Mouse (Mus musculus): ENCODE results near the gene Acd. TPM values are rescaled to one million over a fixed set of nuclear protein-coding genes. Genes with fewer than 3 reads are reported as not detected.

Gene Acd
- polyA plus RNA-seq, 1 experiment from 2014 or later, result 56.5 TPM

DNA sequence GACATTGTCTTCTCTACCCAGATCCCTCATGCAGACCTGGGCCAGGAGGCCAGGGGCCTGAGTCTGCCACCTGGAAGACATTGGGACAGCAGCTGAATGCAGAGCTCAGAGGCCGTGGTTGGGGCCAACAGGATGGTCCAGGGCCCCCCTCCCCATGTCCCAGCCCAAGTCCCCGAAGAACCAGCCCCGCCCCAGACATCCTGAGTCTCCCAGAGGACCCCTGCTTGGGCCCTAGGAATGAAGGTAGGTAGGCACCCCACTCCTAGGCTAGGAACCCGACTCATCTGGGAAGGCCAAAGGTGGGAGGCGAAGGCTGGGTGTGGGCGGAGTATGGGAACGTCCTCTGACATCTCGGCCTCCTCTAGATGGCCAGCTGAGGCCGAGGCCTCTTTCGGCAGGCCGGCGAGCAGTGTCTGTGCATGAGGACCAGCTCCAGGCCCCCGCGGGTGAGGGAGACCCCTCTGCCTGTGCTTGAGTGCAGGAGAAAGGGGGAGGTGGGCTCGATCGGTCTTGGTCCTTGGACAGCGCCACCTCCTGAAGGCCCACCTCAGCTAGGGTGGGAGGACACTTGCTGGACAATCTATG lies 3.6 kb downstream of the Acd start:
- no peaks in the 10 kb centered on the region for H3K9me3 ChIP-seq (replicated peaks; ENCODE audit: control insufficient read depth, low read length)
- no peak overlapping the region for H3K9ac ChIP-seq (replicated peaks; ENCODE audit: low read length)
- DNase-seq (ENCODE audit: low spot score) (no peak), ATAC-seq (replicated peaks; ENCODE audit: insufficient number of reproducible peaks, low FRiP score, low TSS enrichment, low read depth) (no peak)
- no peak overlapping the region for H3K4me3 ChIP-seq (ENCODE audit: low read depth, low read length)
- no peak overlapping the region for H3K27ac ChIP-seq (replicated peaks; ENCODE audit: low read depth, low read length)
- no peak overlapping the region for H3K4me2 ChIP-seq (ENCODE audit: low read depth, low read length)
- no peaks in the 10 kb centered on the region for H3K27me3 ChIP-seq (ENCODE audit: control insufficient read depth, insufficient read depth, low read length)
- WGBS, result 92% methylated on average over 17 of the region's 17 CpGs
- no peaks in the 10 kb centered on the region; the same call in none of the 2 replicates for H3K36me3 ChIP-seq (replicated peaks; ENCODE audit: control insufficient read depth, insufficient read depth, low read depth, low read length)
- H3K4me1 ChIP-seq (ENCODE audit: control insufficient read depth, insufficient read depth, low read length), result peaks cover 15% of the 10 kb centered on the region

DNA sequence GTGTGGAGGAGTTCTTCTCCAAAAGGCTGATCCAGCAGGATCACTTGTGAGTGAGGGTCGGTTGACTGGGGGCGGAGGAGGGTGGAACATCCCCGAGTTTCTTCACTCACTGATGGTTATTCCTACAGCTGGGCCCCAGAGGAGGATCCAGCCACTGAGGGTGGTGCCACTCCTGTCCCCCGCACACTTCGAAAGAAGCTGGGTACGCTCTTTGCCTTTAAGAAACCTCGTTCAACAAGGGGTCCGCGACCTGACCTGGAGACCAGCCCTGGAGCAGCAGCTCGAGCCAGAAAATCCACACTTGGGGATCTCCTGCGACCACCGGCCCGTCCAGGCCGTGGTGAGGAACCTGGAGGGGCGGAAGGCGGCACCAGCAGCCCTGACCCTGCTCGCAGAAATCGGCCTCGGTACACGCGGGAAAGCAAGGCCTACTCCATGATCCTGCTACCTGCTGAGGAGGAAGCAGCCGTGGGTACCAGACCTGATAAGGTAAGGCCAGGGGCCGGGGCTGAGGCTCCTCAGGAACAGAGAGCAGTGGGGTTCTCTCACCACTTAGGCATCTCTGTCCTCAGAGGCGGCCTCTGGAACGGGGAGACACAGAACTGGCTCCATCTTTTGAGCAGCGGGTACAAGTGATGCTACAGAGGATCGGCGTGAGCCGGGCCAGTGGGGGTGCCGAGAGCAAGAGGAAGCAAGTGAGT lies 5.7 kb downstream of the Acd start:
- Histone ChIP-seq H3K27ac (replicated peaks; ENCODE audit: low read depth, low read length) (no peak overlapping the region), H3K4me2 (ENCODE audit: low read depth, low read length) (no peak overlapping the region), H3K4me3 (ENCODE audit: low read depth, low read length) (no peak overlapping the region), H3K4me1 (ENCODE audit: control insufficient read depth, insufficient read depth, low read length) (peaks cover 12% of the 10 kb centered on the region), H3K9ac (replicated peaks; ENCODE audit: low read length) (no peak overlapping the region), H3K36me3 (replicated peaks; ENCODE audit: control insufficient read depth, insufficient read depth, low read depth, low read length) (no peaks in the 10 kb centered on the region; the same call in none of the 2 replicates), H3K9me3 (replicated peaks; ENCODE audit: control insufficient read depth, low read length) (no peaks in the 10 kb centered on the region), H3K27me3 (ENCODE audit: control insufficient read depth, insufficient read depth, low read length) (no peaks in the 10 kb centered on the region)
- no peak for DNase-seq (ENCODE audit: low spot score)
- WGBS, result 80% methylated on average over 30 of the region's 30 CpGs
- ATAC-seq (replicated peaks; ENCODE audit: insufficient number of reproducible peaks, low FRiP score, low TSS enrichment, low read depth), result no peak

DNA sequence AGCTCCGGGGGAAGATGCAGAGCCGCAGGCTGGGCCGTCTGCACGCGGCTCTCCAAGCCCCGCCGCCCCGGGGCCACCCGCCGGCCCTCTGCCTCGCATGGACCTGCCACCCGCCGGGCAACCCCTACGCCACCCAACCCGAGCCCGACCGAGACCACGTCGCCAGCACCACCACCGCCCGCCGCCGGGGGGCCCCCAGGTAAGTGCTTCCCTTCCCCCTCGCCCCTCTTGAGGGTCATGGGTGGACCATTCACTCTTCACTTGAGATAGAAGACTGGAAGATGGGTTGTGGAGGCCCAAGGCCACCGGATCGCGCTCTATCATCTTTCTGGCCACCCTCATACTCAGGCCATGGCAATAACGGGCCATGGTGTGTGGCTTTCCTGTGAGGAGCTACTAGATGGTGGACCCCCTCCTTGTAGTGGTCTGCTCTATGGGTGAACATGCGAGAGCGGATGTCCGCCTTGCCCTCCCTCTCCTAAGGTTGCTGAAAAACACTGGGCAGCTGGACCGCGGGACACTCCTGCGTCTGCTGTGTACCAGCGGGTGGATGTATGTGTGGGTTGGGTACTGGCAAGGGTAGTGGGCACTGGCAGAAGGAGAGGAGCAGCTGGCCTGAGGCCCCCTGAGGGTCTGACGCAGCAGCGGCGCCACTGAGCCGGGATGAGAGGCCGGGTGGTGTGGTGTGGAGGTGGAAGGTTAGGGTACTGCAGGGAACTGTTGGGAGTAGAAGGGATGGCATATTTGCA lies 6.7 kb downstream of the Acd start:
- ATAC-seq (replicated peaks; ENCODE audit: insufficient number of reproducible peaks, low FRiP score, low TSS enrichment, low read depth) (peak; percentile 44), DNase-seq (ENCODE audit: low spot score) (peak; percentile 9)
- no peaks in the 10 kb centered on the region for H3K9me3 ChIP-seq (replicated peaks; ENCODE audit: control insufficient read depth, low read length)
- H3K36me3 ChIP-seq (replicated peaks; ENCODE audit: control insufficient read depth, insufficient read depth, low read depth, low read length), result no peaks in the 10 kb centered on the region; the same call in none of the 2 replicates
- peak overlapping the region; percentile 44 for H3K9ac ChIP-seq (replicated peaks; ENCODE audit: low read length)
- WGBS, result 9% methylated on average over 37 of the region's 40 CpGs
- H3K27me3 ChIP-seq (ENCODE audit: control insufficient read depth, insufficient read depth, low read length), result no peaks in the 10 kb centered on the region
- H3K4me3 ChIP-seq (ENCODE audit: low read depth, low read length), result peak overlapping the region; percentile 31
- H3K27ac ChIP-seq (replicated peaks; ENCODE audit: low read depth, low read length), result no peak overlapping the region
- peak overlapping the region; percentile 91 for H3K4me2 ChIP-seq (ENCODE audit: low read depth, low read length)
- H3K4me1 ChIP-seq (ENCODE audit: control insufficient read depth, insufficient read depth, low read length), result peaks cover 8% of the 10 kb centered on the region

DNA sequence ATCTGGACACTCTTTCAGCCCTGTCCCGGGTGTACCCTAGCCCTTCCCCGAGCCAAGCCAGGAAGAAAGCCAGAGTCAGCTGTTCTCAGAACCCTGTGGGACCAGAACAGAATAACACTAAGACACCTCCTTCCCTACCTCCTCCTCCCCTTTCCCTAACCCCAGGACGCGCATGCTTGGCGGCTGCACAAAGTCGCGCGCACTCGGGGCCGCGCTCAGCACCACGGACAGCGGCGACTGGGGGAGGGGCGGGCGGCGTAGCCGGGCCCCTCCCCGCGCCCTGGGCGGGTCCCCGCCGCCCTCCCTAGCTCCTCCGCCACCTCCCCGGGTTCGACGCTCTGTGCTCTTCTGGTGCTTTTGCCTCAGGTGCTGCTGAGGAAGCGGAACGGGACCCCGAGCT lies 7.3 kb downstream of the Acd start:
- H3K4me3 ChIP-seq (ENCODE audit: low read depth, low read length), result peak overlapping the region; percentile 31
- H3K27ac ChIP-seq (replicated peaks; ENCODE audit: low read depth, low read length), result no peak overlapping the region
- no peaks in the 10 kb centered on the region for H3K27me3 ChIP-seq (ENCODE audit: control insufficient read depth, insufficient read depth, low read length)
- H3K4me2 ChIP-seq (ENCODE audit: low read depth, low read length), result peak overlapping the region; percentile 91
- H3K36me3 ChIP-seq (replicated peaks; ENCODE audit: control insufficient read depth, insufficient read depth, low read depth, low read length), result no peaks in the 10 kb centered on the region; the same call in none of the 2 replicates
- H3K9ac ChIP-seq (replicated peaks; ENCODE audit: low read length), result peak overlapping the region; percentile 44
- peak; percentile 27; the same call in 1 of the 2 replicates for ATAC-seq (replicated peaks; ENCODE audit: insufficient number of reproducible peaks, low FRiP score, low TSS enrichment, low read depth)
- peaks cover 8% of the 10 kb centered on the region for H3K4me1 ChIP-seq (ENCODE audit: control insufficient read depth, insufficient read depth, low read length)
- WGBS, result 2% methylated on average over 30 of the region's 30 CpGs
- H3K9me3 ChIP-seq (replicated peaks; ENCODE audit: control insufficient read depth, low read length), result no peaks in the 10 kb centered on the region
- DNase-seq (ENCODE audit: low spot score), result peak; percentile 72

DNA sequence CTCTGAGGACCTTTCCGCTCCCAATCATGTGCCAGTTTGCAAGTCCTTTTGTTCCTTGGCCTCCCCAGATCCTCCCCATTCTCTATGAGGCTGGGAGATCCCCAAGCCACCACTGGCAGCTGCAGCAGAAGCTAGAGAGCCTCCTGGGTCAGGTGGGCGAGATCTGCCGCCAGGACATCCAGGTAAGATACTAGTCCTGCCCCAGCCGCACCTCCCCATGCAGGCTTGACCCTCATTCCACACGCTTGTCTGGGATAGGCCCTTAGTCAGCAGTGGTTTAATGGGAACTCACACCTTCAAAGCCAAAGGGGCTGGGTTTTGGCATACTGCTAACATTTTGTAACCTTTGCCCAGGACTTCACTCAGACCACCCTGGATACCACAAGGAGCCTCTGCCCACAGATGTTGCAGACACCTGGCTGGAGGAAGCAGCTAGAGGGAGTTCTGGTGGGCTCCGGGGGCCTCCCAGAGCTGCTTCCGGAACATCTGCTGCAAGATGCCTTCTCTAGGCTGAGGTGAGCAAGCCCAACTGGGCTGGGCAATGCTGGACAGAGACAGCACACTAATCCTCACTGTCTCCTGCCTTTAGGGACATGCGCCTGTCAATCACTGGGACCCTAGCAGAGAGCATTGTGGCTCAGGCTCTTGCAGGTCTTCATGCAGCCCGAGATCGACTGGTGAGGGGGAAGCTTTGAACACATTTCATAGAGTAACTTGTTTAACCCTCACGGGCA lies 8.3 kb downstream of the Acd start:
- peaks cover 8% of the 10 kb centered on the region for H3K4me1 ChIP-seq (ENCODE audit: control insufficient read depth, insufficient read depth, low read length)
- H3K9me3 ChIP-seq (replicated peaks; ENCODE audit: control insufficient read depth, low read length), result no peaks in the 10 kb centered on the region
- DNase-seq (ENCODE audit: low spot score) (no peak), ATAC-seq (replicated peaks; ENCODE audit: insufficient number of reproducible peaks, low FRiP score, low TSS enrichment, low read depth) (no peak)
- H3K36me3 ChIP-seq (replicated peaks; ENCODE audit: control insufficient read depth, insufficient read depth, low read depth, low read length), result no peaks in the 10 kb centered on the region; the same call in none of the 2 replicates
- no peak overlapping the region for H3K27ac ChIP-seq (replicated peaks; ENCODE audit: low read depth, low read length)
- 89% methylated on average over 11 of the region's 11 CpGs for WGBS
- no peaks in the 10 kb centered on the region for H3K27me3 ChIP-seq (ENCODE audit: control insufficient read depth, insufficient read depth, low read length)
- no peak overlapping the region for H3K4me3 ChIP-seq (ENCODE audit: low read depth, low read length)
- H3K4me2 ChIP-seq (ENCODE audit: low read depth, low read length), result no peak overlapping the region
- no peak overlapping the region for H3K9ac ChIP-seq (replicated peaks; ENCODE audit: low read length)

DNA sequence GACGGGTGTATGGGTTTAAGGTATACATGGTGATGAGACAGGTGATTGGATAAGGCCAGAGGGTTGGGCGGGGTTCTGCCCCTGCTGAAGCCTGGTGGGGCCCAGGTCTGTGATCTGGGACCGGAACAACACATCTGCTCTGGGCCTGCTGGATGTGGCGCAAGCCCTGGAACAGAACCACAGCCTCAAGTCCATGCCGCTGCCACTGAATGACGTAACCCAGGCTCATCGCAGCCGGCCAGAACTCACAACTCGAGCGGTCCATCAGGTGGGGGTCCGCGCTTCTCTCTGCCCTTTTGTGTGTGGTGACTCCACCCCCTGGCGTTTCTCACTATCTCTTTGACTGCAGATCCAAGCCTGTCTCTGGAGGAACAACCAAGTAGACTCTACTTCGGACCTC lies 9.9 kb downstream of the Acd start:
- DNase-seq (ENCODE audit: low spot score), result no peak

DNA sequence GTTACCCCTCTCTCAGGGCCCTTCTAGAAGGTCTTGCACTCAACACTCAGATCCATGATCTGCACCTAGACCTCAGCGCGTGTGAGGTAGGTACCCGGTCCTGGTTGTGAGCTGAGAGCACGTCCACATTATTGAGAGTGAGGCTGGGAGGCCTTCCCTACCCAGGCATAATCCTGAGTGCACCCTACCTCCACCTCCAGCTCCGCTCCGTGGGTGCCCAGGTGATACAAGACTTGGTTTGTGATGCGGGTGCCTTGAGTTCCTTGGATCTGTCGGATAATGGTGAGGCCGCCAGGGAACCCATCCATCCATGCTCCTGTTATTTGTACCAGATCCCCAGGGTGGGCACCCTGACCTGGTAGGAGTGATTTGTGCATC lies 10.9 kb downstream of the Acd start:
- ATAC-seq (replicated peaks; ENCODE audit: insufficient number of reproducible peaks, low FRiP score, low TSS enrichment, low read depth) (no peak), DNase-seq (ENCODE audit: low spot score) (no peak)
- WGBS, result 93% methylated on average over 9 of the region's 9 CpGs

More for the DNA sequence above, 9.9 kb downstream of the Acd start:
- H3K27ac ChIP-seq (replicated peaks; ENCODE audit: low read depth, low read length), result no peak overlapping the region
- H3K9me3 ChIP-seq (replicated peaks; ENCODE audit: control insufficient read depth, low read length), result no peaks in the 10 kb centered on the region
- peaks cover 8% of the 10 kb centered on the region for H3K4me1 ChIP-seq (ENCODE audit: control insufficient read depth, insufficient read depth, low read length)
- H3K36me3 ChIP-seq (replicated peaks; ENCODE audit: control insufficient read depth, insufficient read depth, low read depth, low read length), result no peaks in the 10 kb centered on the region; the same call in 1 of the 2 replicates
- 83% methylated on average over 14 of the region's 14 CpGs for WGBS
- no peak overlapping the region for H3K4me3 ChIP-seq (ENCODE audit: low read depth, low read length)
- H3K4me2 ChIP-seq (ENCODE audit: low read depth, low read length), result no peak overlapping the region
- no peak for ATAC-seq (replicated peaks; ENCODE audit: insufficient number of reproducible peaks, low FRiP score, low TSS enrichment, low read depth)
- no peak overlapping the region for H3K9ac ChIP-seq (replicated peaks; ENCODE audit: low read length)
- no peaks in the 10 kb centered on the region for H3K27me3 ChIP-seq (ENCODE audit: control insufficient read depth, insufficient read depth, low read length)

More for the DNA sequence above, 10.9 kb downstream of the Acd start:
- H3K9me3 ChIP-seq (replicated peaks; ENCODE audit: control insufficient read depth, low read length), result no peaks in the 10 kb centered on the region
- H3K27me3 ChIP-seq (ENCODE audit: control insufficient read depth, insufficient read depth, low read length), result no peaks in the 10 kb centered on the region
- H3K9ac ChIP-seq (replicated peaks; ENCODE audit: low read length), result no peak overlapping the region
- H3K4me1 ChIP-seq (ENCODE audit: control insufficient read depth, insufficient read depth, low read length), result peaks cover 8% of the 10 kb centered on the region
- no peaks in the 10 kb centered on the region; the same call in 1 of the 2 replicates for H3K36me3 ChIP-seq (replicated peaks; ENCODE audit: control insufficient read depth, insufficient read depth, low read depth, low read length)
- H3K4me2 ChIP-seq (ENCODE audit: low read depth, low read length), result no peak overlapping the region
- H3K4me3 ChIP-seq (ENCODE audit: low read depth, low read length), result no peak overlapping the region
- H3K27ac ChIP-seq (replicated peaks; ENCODE audit: low read depth, low read length), result no peak overlapping the region
